Mouse (Mus musculus) testis, postnatal 10 days (tissue): ENCODE measurements at regions not wholly inside any gene's neighbourhood (a gene's known extent, or its start where the extent isn't known, plus 50 kb on each side); places are given as distances from the start of the nearest gene placed in this dataset.
"Not testable (repeated sequence)": the region's sequence is repeated elsewhere in the genome, so short reads cannot be mapped to it uniquely, and the experiment has no call there.

Source experiments
- DNase-seq: peaks from one replicate; pipeline ENCODE4 v3.0.0; 2021; ENCODE audit warnings: low spot score

- DNase-seq: no peak
Observed at GRCm38 (mm10) chr3:17452984-17453383, 495.2 kb upstream of the Cypt12 start.

DNA sequence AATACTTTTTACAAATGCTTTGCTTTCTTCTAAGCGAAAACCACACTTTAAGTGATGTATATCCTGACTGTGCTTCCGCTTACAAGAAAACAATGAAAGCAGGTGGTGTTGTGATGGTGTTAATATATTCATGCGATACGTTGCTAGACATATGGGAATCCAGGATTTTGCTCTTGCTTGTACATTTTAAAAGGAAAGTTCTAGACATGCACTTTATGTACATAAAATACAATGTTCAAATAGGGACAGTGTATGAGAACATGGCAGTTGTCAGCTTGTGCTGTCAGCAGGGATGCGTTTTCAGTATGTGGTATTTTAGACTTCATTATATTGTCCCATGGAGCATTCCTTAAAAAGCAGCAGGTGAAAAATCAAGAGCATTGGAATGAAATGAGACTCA, 487.7 kb upstream of the Cypt12 start:
- no peak for DNase-seq

DNA sequence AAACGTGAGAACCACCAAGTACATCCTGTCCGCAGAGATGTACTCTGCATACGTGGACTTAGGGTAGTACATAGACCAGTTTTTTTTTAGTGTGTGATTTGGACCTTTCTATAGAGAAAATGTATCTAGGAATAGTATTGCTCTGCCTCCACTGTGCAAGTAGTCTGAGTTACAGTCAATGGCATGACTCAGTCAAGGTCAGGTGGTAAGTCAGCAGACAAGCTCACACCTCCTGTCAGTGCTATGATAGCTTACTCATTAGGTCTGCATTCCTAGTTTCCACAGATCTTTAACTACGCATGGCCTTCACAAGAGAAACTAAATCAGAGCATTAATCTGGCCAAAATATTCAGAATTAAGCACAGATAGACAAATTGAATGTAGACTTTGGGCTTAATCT, 486.8 kb upstream of the Cypt12 start:
- no peak for DNase-seq

GRCm38 (mm10) chr3:17473812-17474211, 474.4 kb upstream of the Cypt12 start:
- no peak for DNase-seq

GRCm38 (mm10) chr3:17489240-17490142, 458.7 kb upstream of the Cypt12 start:
- DNase-seq: no peak

DNA sequence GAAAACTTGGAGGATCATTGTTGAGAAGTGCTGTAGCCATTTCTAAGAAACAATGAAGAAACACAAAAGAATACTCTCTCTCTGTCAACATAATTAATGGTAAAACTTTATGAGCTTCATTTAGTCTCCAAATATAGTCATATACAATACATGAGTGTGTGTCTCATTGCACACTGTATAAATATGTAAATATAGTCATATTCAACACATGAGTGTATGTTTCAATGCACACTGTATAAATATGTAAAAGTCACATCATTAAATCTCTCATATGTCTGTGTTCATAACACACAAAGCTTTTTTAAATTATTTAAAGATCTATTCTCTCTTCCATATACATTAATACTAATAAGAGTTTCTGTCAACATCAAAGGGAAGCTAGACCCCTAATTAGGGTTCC, 457.6 kb upstream of the Cypt12 start:
- no peak for DNase-seq

- no peak for DNase-seq
Observed at GRCm38 (mm10) chr3:17498291-17498690, 449.9 kb upstream of the Cypt12 start.

DNA sequence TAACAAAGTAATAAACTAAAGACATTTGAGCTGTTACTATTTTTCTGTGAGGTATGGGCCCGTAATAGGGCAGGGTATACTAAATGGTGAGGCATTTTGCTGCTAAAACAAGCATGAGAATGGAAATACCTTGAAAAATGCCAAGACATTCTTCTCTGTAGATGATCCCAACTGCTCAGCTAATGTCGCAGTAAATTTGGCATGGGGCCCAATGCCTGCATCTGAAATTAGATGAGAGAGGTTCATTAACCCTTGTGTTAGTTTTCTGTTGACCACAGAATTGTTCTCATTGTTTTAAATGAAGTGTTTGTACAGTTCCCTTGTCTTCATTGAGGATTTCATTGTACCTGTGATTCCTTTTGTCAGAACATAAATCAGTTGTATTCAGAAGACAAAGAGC, 446.7 kb upstream of the Cypt12 start:
- no peak for DNase-seq

DNA sequence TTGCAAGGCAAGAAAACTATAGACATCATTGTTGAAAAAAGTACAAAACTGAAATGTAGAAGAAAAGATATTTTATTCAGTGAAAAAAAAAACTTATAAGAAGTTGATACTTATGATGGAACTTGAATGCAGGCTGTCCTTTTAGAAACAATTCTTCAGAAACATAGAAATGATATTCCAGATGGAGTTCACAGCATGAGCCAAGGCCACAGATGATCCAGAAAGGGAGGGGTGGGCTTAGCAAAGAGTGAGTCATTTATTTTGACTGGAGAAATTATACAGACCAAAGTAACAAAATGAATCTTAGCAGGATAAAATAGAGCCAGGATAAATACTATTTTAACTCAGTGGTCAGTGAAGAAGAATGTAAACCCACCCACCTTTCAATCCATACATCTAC, 406.9 kb upstream of the Cypt12 start:
- DNase-seq: no peak

DNA sequence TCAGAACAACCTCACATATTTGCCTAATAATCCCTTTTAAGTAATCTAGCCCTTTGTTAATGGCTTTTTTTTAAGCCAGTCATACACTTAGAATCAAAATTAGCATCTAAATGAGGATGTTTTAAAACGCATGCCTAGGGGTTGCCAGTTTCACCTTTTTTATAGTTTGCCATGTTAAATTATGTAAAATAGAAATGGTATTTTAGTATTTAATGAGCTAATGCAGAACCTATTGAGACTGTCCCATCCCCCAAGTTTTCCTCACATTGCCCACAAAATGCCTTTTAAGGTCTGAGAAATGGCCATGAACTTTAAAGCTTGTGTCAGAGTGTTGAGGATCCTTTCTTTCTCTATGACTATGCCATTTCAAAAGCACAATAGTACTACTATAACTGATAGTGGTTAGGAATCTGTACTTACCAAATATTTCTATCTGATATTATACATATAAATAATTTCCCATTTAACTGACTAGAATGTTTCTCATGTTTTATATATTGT, 400.6 kb upstream of the Cypt12 start:
- no peak for DNase-seq

- no peak for DNase-seq
Observed at GRCm38 (mm10) chr3:17582487-17582886, 365.7 kb upstream of the Cypt12 start.

GRCm38 (mm10) chr3:17589956-17590546, 358.2 kb upstream of the Cypt12 start:
- DNase-seq: no peak

GRCm38 (mm10) chr3:17592463-17592862, 355.7 kb upstream of the Cypt12 start:
- DNase-seq: no peak

DNA sequence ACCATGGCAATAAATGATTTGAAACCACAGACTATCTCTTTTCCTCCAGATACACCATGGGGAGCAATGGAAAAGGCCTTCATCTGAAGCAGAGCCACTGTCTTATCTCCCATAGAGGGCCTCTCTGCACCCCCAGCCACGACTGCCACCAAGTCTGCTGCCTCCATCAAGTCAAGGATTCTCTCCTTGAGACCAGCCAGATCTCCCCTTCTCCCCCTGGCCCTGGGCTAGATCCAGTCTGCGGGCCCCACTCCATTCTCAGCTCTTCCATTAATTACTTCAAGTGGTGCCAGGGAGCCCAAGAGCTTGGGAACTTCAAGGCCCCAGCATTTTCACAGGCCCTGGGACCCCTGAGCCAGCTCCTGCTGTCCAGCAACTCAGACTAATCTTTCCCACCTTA, 351.8 kb upstream of the Cypt12 start:
- DNase-seq: no peak

GRCm38 (mm10) chr3:17613486-17613885, 334.7 kb upstream of the Cypt12 start:
- no peak for DNase-seq

- DNase-seq: peak; percentile 80
Observed at GRCm38 (mm10) chr3:17616439-17617070, 331.7 kb upstream of the Cypt12 start.

GRCm38 (mm10) chr3:17619489-17619888, 328.7 kb upstream of the Cypt12 start:
- DNase-seq: no peak

DNA sequence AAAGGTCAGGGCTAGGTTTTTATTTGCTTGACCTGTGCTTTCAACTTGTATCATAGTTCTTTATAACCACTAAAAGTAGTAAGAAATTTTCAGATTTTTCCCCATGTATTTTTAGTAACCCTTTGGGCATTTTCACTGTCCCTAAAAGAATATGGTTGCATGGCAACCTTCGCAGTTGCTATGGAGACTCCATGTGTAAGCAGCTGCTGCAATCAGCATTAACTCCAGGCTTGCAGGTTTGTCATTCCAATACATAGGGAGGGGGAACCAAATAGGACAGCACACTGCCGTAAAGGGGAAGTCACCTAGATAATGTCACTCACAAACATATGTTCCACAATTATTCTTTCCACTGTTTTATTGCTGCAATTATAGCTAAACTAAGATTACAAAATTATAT, 328.3 kb upstream of the Cypt12 start:
- DNase-seq: no peak

DNA sequence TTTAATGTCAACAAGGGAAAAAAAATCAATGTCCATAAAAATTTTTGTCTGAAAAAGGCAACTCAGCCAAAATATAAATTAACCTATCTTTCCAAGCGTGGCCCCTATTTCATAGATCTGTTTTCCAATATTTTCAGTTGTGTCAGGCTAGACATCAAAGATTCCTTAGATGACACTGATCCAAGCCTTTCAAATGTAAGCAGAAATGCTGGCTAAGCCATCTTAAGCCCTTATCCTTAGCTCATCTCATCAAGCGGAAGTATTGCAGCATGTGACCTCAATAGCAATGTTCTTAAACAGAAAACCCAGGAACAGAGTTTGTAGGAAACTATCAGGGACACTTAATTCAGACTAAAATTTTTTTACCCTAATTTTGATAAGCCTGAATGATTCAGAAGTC, 327.8 kb upstream of the Cypt12 start:
- DNase-seq: no peak

- no peak for DNase-seq
Observed at GRCm38 (mm10) chr3:17632484-17632883, 315.7 kb upstream of the Cypt12 start.

DNA sequence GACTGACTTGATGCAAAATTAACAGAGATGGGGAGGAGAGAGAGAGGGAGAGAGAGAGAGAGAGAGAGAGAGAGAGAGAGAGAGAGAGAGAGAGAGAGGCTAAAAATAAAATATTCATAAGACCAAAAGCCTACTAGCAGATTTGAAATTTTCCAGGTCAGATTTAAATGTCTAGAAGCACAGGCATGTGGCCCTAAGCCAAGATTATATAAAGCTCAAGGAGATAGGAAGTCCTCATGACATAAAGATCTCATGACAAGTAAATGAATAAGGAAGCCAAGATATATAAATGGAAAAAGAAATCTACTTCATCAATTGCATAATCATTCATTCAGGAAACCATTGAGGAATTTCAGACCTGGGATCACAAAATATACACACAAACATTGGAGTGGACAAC, 311.9 kb upstream of the Cypt12 start:
- DNase-seq: no peak

- DNase-seq: not testable (repeated sequence)
Observed at GRCm38 (mm10) chr3:17659988-17660387, 288.2 kb upstream of the Cypt12 start.

DNA sequence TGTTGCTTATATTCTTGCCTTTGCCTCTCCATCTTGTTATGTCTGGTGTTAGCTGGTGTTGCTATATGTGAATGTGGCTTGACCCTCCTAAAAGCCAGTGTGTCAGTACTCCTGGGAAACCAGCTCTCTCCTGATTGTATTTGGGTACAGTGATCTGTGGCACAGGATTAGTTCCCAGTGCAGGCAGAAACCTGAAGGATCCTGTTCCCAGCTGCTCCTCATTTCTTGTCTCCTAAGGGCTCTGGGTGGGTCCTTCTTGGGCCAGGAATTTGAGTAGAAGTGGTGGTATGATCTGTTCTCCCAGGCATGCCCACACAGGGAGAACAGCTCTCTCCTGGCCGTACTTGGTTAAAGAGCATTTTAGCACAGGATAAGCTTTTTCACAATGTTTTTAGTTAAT, 286.2 kb upstream of the Cypt12 start:
- no peak for DNase-seq
